Mouse (Mus musculus): ENCODE results near the gene Gm9837.

Gene Gm9837

GRCm38 (mm10) chr11:53469968-53470695 is at the start of gene Gm9837:
Gene Gm9837 (minus strand): TSS chr11:53470479.
- DNase-seq (ENCODE audit: low spot score in 2 of 2), result peak; percentile 84 to 90

GRCm38 (mm10) chr11:53519207-53520121 is 49.2 kb upstream of the Gm9837 start, which contains the start of gene Sept8:
Gene Sept8 (plus strand): TSS chr11:53519257.
- peak; percentile 69 to 71 for DNase-seq (ENCODE audit: low spot score in 2 of 2)

GRCm38 (mm10) chr11:53518759-53519158 is 48.5 kb upstream of the Gm9837 start:
- DNase-seq (ENCODE audit: low spot score in 2 of 2), result no peak

GRCm38 (mm10) chr11:53516775-53517627 is 46.7 kb upstream of the Gm9837 start:
- no peak for DNase-seq (ENCODE audit: low spot score in 2 of 2)

GRCm38 (mm10) chr11:53510351-53510750 is 40.1 kb upstream of the Gm9837 start:
- DNase-seq (ENCODE audit: low spot score in 2 of 2), result peak; percentile 48 to 61

- peak in 1 of 2 experiments; percentile 35 for DNase-seq (ENCODE audit: low spot score in 2 of 2)
Observed at GRCm38 (mm10) chr11:53508591-53508990, 38.3 kb upstream of the Gm9837 start.

- peak; percentile 88 for DNase-seq (ENCODE audit: low spot score in 2 of 2)
Observed at GRCm38 (mm10) chr11:53508152-53508551, 37.9 kb upstream of the Gm9837 start.

- peak; percentile 52 to 69 for DNase-seq (ENCODE audit: low spot score in 2 of 2)
Observed at GRCm38 (mm10) chr11:53507098-53507805, 37.0 kb upstream of the Gm9837 start.

GRCm38 (mm10) chr11:53505026-53505663 is 34.9 kb upstream of the Gm9837 start:
- DNase-seq (ENCODE audit: low spot score in 2 of 2), result no peak

GRCm38 (mm10) chr11:53504376-53504775 is 34.1 kb upstream of the Gm9837 start:
- no peak for DNase-seq (ENCODE audit: low spot score in 2 of 2)

GRCm38 (mm10) chr11:53503738-53504137 is 33.5 kb upstream of the Gm9837 start:
- DNase-seq (ENCODE audit: low spot score in 2 of 2), result no peak

GRCm38 (mm10) chr11:53502039-53502765 is 31.9 kb upstream of the Gm9837 start:
- DNase-seq (ENCODE audit: low spot score in 2 of 2), result no peak

- DNase-seq (ENCODE audit: low spot score in 2 of 2), result no peak
Observed at GRCm38 (mm10) chr11:53500569-53500968, 30.3 kb upstream of the Gm9837 start.

GRCm38 (mm10) chr11:53496946-53497345 is 26.7 kb upstream of the Gm9837 start:
- DNase-seq (ENCODE audit: low spot score in 2 of 2), result no peak

- peak in 1 of 2 experiments; percentile 31 for DNase-seq (ENCODE audit: low spot score in 2 of 2)
Observed at GRCm38 (mm10) chr11:53495417-53495816, 25.1 kb upstream of the Gm9837 start.

GRCm38 (mm10) chr11:53493243-53493955 is 23.1 kb upstream of the Gm9837 start:
- no peak for DNase-seq (ENCODE audit: low spot score in 2 of 2)

- peak; percentile 68 to 82 for DNase-seq (ENCODE audit: low spot score in 2 of 2)
Observed at GRCm38 (mm10) chr11:53491954-53492401, 21.7 kb upstream of the Gm9837 start.

GRCm38 (mm10) chr11:53489421-53489820 is 19.1 kb upstream of the Gm9837 start:
- no peak for DNase-seq (ENCODE audit: low spot score in 2 of 2)

- no peak for DNase-seq (ENCODE audit: low spot score in 2 of 2)
Observed at GRCm38 (mm10) chr11:53489007-53489406, 18.7 kb upstream of the Gm9837 start.
